Mouse (Mus musculus) thymus, adult 2 months (tissue): ENCODE results near the gene Eng. TPM values are rescaled to one million over a fixed set of nuclear protein-coding genes. Genes with fewer than 3 reads are reported as not detected.

Experiments
- DNase-seq: peaks from one replicate; pipeline ENCODE4 v3.0.0; 2021
- H3K27ac ChIP-seq: fragments of 200-500 bp; 2 replicates; pipeline ENCODE4 v1.5.1; 2012; ENCODE audit warnings: low read length, control low read depth; ENCODE audit not compliant: control insufficient read depth, insufficient read depth
- H3K27me3 ChIP-seq: fragments of 200-500 bp; 2 replicates; pipeline ENCODE4 v1.6.1; 2012; ENCODE audit warnings: mild to moderate bottlenecking, low read length, moderate library complexity, mixed read lengths; ENCODE audit not compliant: control insufficient read depth, insufficient read depth
- H3K36me3 ChIP-seq: fragments of 200-500 bp; 2 replicates; pipeline ENCODE4 v1.6.1; 2012; ENCODE audit warnings: mild to moderate bottlenecking, low read length, moderate library complexity; ENCODE audit not compliant: control insufficient read depth, insufficient read depth
- H3K4me1 ChIP-seq: fragments of 200-500 bp; replicated peaks from 2 replicates; pipeline ENCODE4 v1.6.1; 2012; ENCODE audit warnings: low read length; ENCODE audit not compliant: control insufficient read depth, insufficient read depth
- H3K4me3 ChIP-seq: fragments of 200-500 bp; 2 replicates; pipeline ENCODE4 v1.5.1; 2012; ENCODE audit warnings: mild to moderate bottlenecking, low read length, control low read depth, moderate library complexity; ENCODE audit not compliant: control insufficient read depth, insufficient read depth
- CTCF ChIP-seq: fragments of 200-500 bp; IDR thresholded peaks from 2 replicates; pipeline ENCODE4 v1.5.1; 2012; ENCODE audit warnings: mild to moderate bottlenecking, control low read depth, low read length, moderate library complexity, borderline replicate concordance; ENCODE audit not compliant: control insufficient read depth, poor library complexity, insufficient read depth; ENCODE audit errors: extremely low read depth
- POLR2A ChIP-seq: fragments of 200-500 bp; IDR thresholded peaks from 2 replicates; pipeline ENCODE4 v1.6.1; 2012; ENCODE audit warnings: mild to moderate bottlenecking, low read length, control low read depth, moderate library complexity; ENCODE audit not compliant: control insufficient read depth, poor library complexity, insufficient read depth; ENCODE audit errors: extremely low read depth
- WGBS: fragments of 180-500 bp; shearing (Covaris S2); methylation state at CpG from one replicate; pipeline ENCODE4 v1.1.7; 2018; 5-methylcytosine and 5-hydroxymethylcytosine counted together
- polyA plus RNA-seq: library from polyadenylated mRNA; depleted of rRNA; stranded (reverse); fragments of >200 nt; gene quantifications from 2 replicates; pipeline ENCODE4 v1.2.3, GENCODE M21; 2012

The Eng gene
- polyA plus RNA-seq, 1 experiment: 66.1 TPM

GRCm38 (mm10) chr2:32665345-32665744 is 18.9 kb downstream of the Eng start:
- no peak overlapping the region for H3K27ac ChIP-seq
- no peaks in the 10 kb centered on the region for H3K36me3 ChIP-seq
- WGBS: 94% methylated on average over 8 of the region's 8 CpGs
- no peak overlapping the region for H3K4me3 ChIP-seq
- no peak for DNase-seq
- H3K27me3 ChIP-seq: no peaks in the 10 kb centered on the region
- TF ChIP-seq POLR2A (no peak), CTCF (no peak)
- H3K4me1 ChIP-seq: no peaks in the 10 kb centered on the region

- no peaks in the 10 kb centered on the region for H3K4me1 ChIP-seq
- WGBS: 89% methylated on average over 6 of the region's 6 CpGs
- DNase-seq: no peak
- no peaks in the 10 kb centered on the region for H3K27me3 ChIP-seq
- no peak for TF ChIP-seq CTCF
- TF ChIP-seq POLR2A: no peak
- no peak overlapping the region for H3K27ac ChIP-seq
- no peaks in the 10 kb centered on the region for H3K36me3 ChIP-seq
- no peak overlapping the region for H3K4me3 ChIP-seq
These were observed 19.5 kb downstream of the Eng start for GRCm38 (mm10) chr2:32665853-32666252.

- no peaks in the 10 kb centered on the region for H3K36me3 ChIP-seq
- H3K4me3 ChIP-seq: no peak overlapping the region
- no peak for DNase-seq
- TF ChIP-seq POLR2A: no peak
- no peak for TF ChIP-seq CTCF
- 85% methylated on average over 11 of the region's 11 CpGs for WGBS
- H3K27me3 ChIP-seq: no peaks in the 10 kb centered on the region
- H3K4me1 ChIP-seq: no peaks in the 10 kb centered on the region
- H3K27ac ChIP-seq: no peak overlapping the region
These were observed 21.4 kb downstream of the Eng start for GRCm38 (mm10) chr2:32667775-32668174.

- no peak for TF ChIP-seq CTCF
- no peak for TF ChIP-seq POLR2A
- no peak overlapping the region for H3K4me3 ChIP-seq
- H3K27me3 ChIP-seq: no peaks in the 10 kb centered on the region
- no peaks in the 10 kb centered on the region for H3K36me3 ChIP-seq
- no peak overlapping the region for H3K27ac ChIP-seq
- DNase-seq: no peak
- WGBS: 95% methylated on average over 7 of the region's 7 CpGs
- no peaks in the 10 kb centered on the region for H3K4me1 ChIP-seq
These were observed 21.8 kb downstream of the Eng start for GRCm38 (mm10) chr2:32668176-32668575.

- 92% methylated on average over 3 of the region's 3 CpGs for WGBS
- Histone ChIP-seq H3K27me3 (no peaks in the 10 kb centered on the region), H3K36me3 (no peaks in the 10 kb centered on the region), H3K4me1 (no peaks in the 10 kb centered on the region), H3K27ac (no peak overlapping the region), H3K4me3 (no peak overlapping the region)
- no peak for TF ChIP-seq CTCF
- DNase-seq: no peak
These were observed 23.5 kb downstream of the Eng start for GRCm38 (mm10) chr2:32669876-32670275.

- Histone ChIP-seq H3K27ac (no peak overlapping the region), H3K4me1 (no peaks in the 10 kb centered on the region), H3K36me3 (no peaks in the 10 kb centered on the region), H3K27me3 (no peaks in the 10 kb centered on the region), H3K4me3 (no peak overlapping the region)
- 93% methylated on average over 9 of the region's 9 CpGs for WGBS
- DNase-seq: no peak
- no peak for TF ChIP-seq POLR2A
- no peak for TF ChIP-seq CTCF
These were observed 24.8 kb downstream of the Eng start for GRCm38 (mm10) chr2:32671147-32671546.

GRCm38 (mm10) chr2:32671907-32672595 is 25.7 kb downstream of the Eng start:
- 93% methylated on average over 9 of the region's 9 CpGs for WGBS
- H3K36me3 ChIP-seq: no peaks in the 10 kb centered on the region
- no peaks in the 10 kb centered on the region for H3K4me1 ChIP-seq

More at GRCm38 (mm10) chr2:32671907-32672595, 25.7 kb downstream of the Eng start:
- H3K4me3 ChIP-seq: no peak overlapping the region
- no peak overlapping the region for H3K27ac ChIP-seq
- H3K27me3 ChIP-seq: no peaks in the 10 kb centered on the region
- TF ChIP-seq CTCF: no peak
- TF ChIP-seq POLR2A: no peak
- DNase-seq: no peak
